Mouse (Mus musculus) CH12.LX (cell line): ENCODE measurements at regions not wholly inside any gene's neighbourhood (a gene's known extent, or its start where the extent isn't known, plus 50 kb on each side); places are given as distances from the start of the nearest gene placed in this dataset.

Experiments used
- DNase-seq: peaks from one replicate; pipeline ENCODE4 v3.0.0-alpha.2; 2013; ENCODE audit errors: extremely low read depth
- H3K27ac ChIP-seq: 2 replicates; pipeline ENCODE4 v1.5.1; 2012; ENCODE audit warnings: low read depth, mild to moderate bottlenecking, control low read depth, moderate library complexity; ENCODE audit not compliant: insufficient read depth
- H3K27me3 ChIP-seq: replicated peaks from 2 replicates; pipeline ENCODE3; 2012; ENCODE audit warnings: inconsistent platforms
- H3K36me3 ChIP-seq, 2 experiments: replicated peaks in 1 of 2; 2 replicates each; pipeline versions ENCODE3 to v1.6.1; 2012; ENCODE audit warnings: inconsistent platforms in 1 of 2, low read length in 1 of 2, mild to moderate bottlenecking in 1 of 2, mixed read lengths in 1 of 2, moderate library complexity in 1 of 2; ENCODE audit not compliant: control insufficient read depth in 1 of 2, insufficient read depth in 1 of 2
- H3K4me1 ChIP-seq, 2 experiments: 2 replicates each; pipeline ENCODE4 v1.6.1; 2012; ENCODE audit warnings: inconsistent platforms in 1 of 2, moderate library complexity in 1 of 2; ENCODE audit not compliant: insufficient read depth in 2 of 2, control insufficient read depth in 1 of 2
- H3K4me2 ChIP-seq: 2 replicates; pipeline ENCODE4 v1.6.1; 2012; ENCODE audit warnings: low read depth, mild to moderate bottlenecking, control low read depth; ENCODE audit not compliant: poor library complexity, insufficient read depth, severe bottlenecking
- H3K4me3 ChIP-seq, 3 experiments: fragments of 150-350 bp in 1 of 3; sonication (generic) in 1 of 3; replicated peaks in 1 of 3; 2 replicates each; pipeline versions ENCODE3 to v1.5.1; 2011 to 2012; ENCODE audit warnings: low read depth in 2 of 3, low read length in 2 of 3, mild to moderate bottlenecking in 2 of 3, moderate library complexity in 2 of 3, control low read depth in 1 of 3, improper control_type of control experiment in 1 of 3, inconsistent platforms in 1 of 3, mixed read lengths in 1 of 3; ENCODE audit not compliant: poor library complexity in 1 of 3
- H3K79me2 ChIP-seq: replicated peaks from 2 replicates; pipeline ENCODE4 v1.6.1; 2012; ENCODE audit warnings: mild to moderate bottlenecking, moderate library complexity; ENCODE audit not compliant: control insufficient read depth, poor library complexity, insufficient read depth, severe bottlenecking; ENCODE audit errors: extremely low read depth
- H3K9ac ChIP-seq: 2 replicates; pipeline ENCODE4 v1.6.1; 2012; ENCODE audit warnings: low read depth, mild to moderate bottlenecking, control low read depth, moderate library complexity; ENCODE audit not compliant: insufficient read depth
- H3K9me3 ChIP-seq: replicated peaks from 2 replicates; pipeline ENCODE3; 2012; ENCODE audit warnings: low read length, inconsistent platforms, mixed read lengths
- BHLHE40 ChIP-seq: IDR thresholded peaks from 2 replicates; pipeline ENCODE4 v1.6.1; 2011; ENCODE audit warnings: mild to moderate bottlenecking, low read depth, low read length, improper control_type of control experiment
- CHD1 ChIP-seq: IDR thresholded peaks from 2 replicates; pipeline ENCODE4 v1.6.1; 2012; ENCODE audit warnings: low read depth, low read length, improper control_type of control experiment, inconsistent platforms
- CHD2 ChIP-seq: IDR thresholded peaks from 2 replicates; pipeline ENCODE4 v1.6.1; 2011; ENCODE audit warnings: low read length, improper control_type of control experiment
- CTCF ChIP-seq, 2 experiments: IDR thresholded peaks in 1 of 2; conservative IDR thresholded peaks in 1 of 2; 2 replicates each; pipeline ENCODE4 v1.5.1; 2011 to 2012; ENCODE audit warnings: low read depth in 2 of 2, low read length in 2 of 2, improper control_type of control experiment in 1 of 2, inconsistent platforms in 1 of 2, mild to moderate bottlenecking in 1 of 2, moderate library complexity in 1 of 2
- ELF1 ChIP-seq: IDR thresholded peaks from 2 replicates; pipeline ENCODE4 v1.6.1; 2014; ENCODE audit warnings: low read depth, mild to moderate bottlenecking, inconsistent platforms, low read length, improper control_type of control experiment
- EP300 ChIP-seq: IDR thresholded peaks from 2 replicates; pipeline ENCODE4 v1.6.1; 2011; ENCODE audit warnings: low read length, improper control_type of control experiment
- ETS1 ChIP-seq: conservative IDR thresholded peaks from 2 replicates; pipeline ENCODE4 v1.6.1; 2012; ENCODE audit warnings: low read depth, mild to moderate bottlenecking, inconsistent platforms, low read length, improper control_type of control experiment, moderate library complexity
- HCFC1 ChIP-seq: IDR thresholded peaks from 2 replicates; pipeline ENCODE4 v1.6.1; 2012; ENCODE audit warnings: low read depth, mild to moderate bottlenecking, inconsistent platforms, low read length, improper control_type of control experiment
- IRF4 ChIP-seq: IDR thresholded peaks from 2 replicates; pipeline ENCODE4 v1.6.1; 2014; ENCODE audit warnings: low read depth, mild to moderate bottlenecking, inconsistent platforms, low read length, improper control_type of control experiment
- JUN ChIP-seq: IDR thresholded peaks from 2 replicates; pipeline ENCODE4 v1.6.1; 2011; ENCODE audit warnings: low read depth, mild to moderate bottlenecking, low read length, improper control_type of control experiment, moderate library complexity; ENCODE audit not compliant: insufficient read depth
- JUND ChIP-seq: conservative IDR thresholded peaks from 2 replicates; pipeline ENCODE4 v1.6.1; 2011; ENCODE audit warnings: low read depth, low read length, improper control_type of control experiment
- MAFK ChIP-seq: IDR thresholded peaks from 2 replicates; pipeline ENCODE4 v1.6.1; 2011; ENCODE audit warnings: low read length, improper control_type of control experiment; ENCODE audit not compliant: insufficient replicate concordance
- MAX ChIP-seq: IDR thresholded peaks from 2 replicates; pipeline ENCODE4 v1.6.1; 2011; ENCODE audit warnings: low read length, improper control_type of control experiment
- MEF2A ChIP-seq: IDR thresholded peaks from 2 replicates; pipeline ENCODE4 v1.6.1; 2014; ENCODE audit warnings: low read depth, mild to moderate bottlenecking, inconsistent platforms, low read length, improper control_type of control experiment, borderline replicate concordance
- MXI1 ChIP-seq: IDR thresholded peaks from 2 replicates; pipeline ENCODE4 v1.6.1; 2011; ENCODE audit warnings: mild to moderate bottlenecking, low read depth, low read length, improper control_type of control experiment
- MYC ChIP-seq: IDR thresholded peaks from 2 replicates; pipeline ENCODE4 v1.6.1; 2011; ENCODE audit warnings: low read depth, mild to moderate bottlenecking, improper control_type of control experiment, low read length
- NRF1 ChIP-seq: IDR thresholded peaks from 2 replicates; pipeline ENCODE4 v1.6.1; 2014; ENCODE audit warnings: low read depth, mild to moderate bottlenecking, inconsistent platforms, low read length, improper control_type of control experiment, moderate library complexity
- RAD21 ChIP-seq: IDR thresholded peaks from 2 replicates; pipeline ENCODE4 v1.6.1; 2011; ENCODE audit warnings: low read depth, mild to moderate bottlenecking, low read length, improper control_type of control experiment, moderate library complexity
- RCOR1 ChIP-seq: conservative IDR thresholded peaks from 2 replicates; pipeline ENCODE4 v1.6.1; 2012; ENCODE audit warnings: low read depth, mild to moderate bottlenecking, inconsistent platforms, low read length, improper control_type of control experiment
- SIN3A ChIP-seq: IDR thresholded peaks from 2 replicates; pipeline ENCODE4 v1.6.1; 2012; ENCODE audit warnings: low read length, improper control_type of control experiment, inconsistent platforms
- SMC3 ChIP-seq: IDR thresholded peaks from 2 replicates; pipeline ENCODE4 v1.6.1; 2011; ENCODE audit warnings: low read depth, low read length, improper control_type of control experiment
- TBP ChIP-seq: conservative IDR thresholded peaks from 2 replicates; pipeline ENCODE4 v1.6.1; 2011; ENCODE audit warnings: low read depth, low read length, improper control_type of control experiment
- TCF12 ChIP-seq: IDR thresholded peaks from 2 replicates; pipeline ENCODE4 v1.6.1; 2014; ENCODE audit warnings: low read depth, mild to moderate bottlenecking, inconsistent platforms, low read length, improper control_type of control experiment
- USF1 ChIP-seq: IDR thresholded peaks from 2 replicates; pipeline ENCODE4 v1.6.1; 2014; ENCODE audit warnings: low read depth, mild to moderate bottlenecking, inconsistent platforms, low read length, improper control_type of control experiment
- USF2 ChIP-seq: conservative IDR thresholded peaks from 2 replicates; pipeline ENCODE4 v1.6.1; 2011; ENCODE audit warnings: low read depth, low read length, improper control_type of control experiment
- ZC3H11A ChIP-seq: IDR thresholded peaks from 2 replicates; pipeline ENCODE4 v1.6.1; 2012; ENCODE audit warnings: low read depth, mild to moderate bottlenecking, inconsistent platforms, low read length, improper control_type of control experiment
- ZKSCAN1 ChIP-seq: IDR thresholded peaks from 2 replicates; pipeline ENCODE4 v1.6.1; 2012; ENCODE audit warnings: low read depth, inconsistent platforms, low read length, improper control_type of control experiment, borderline replicate concordance
- ZMIZ1 ChIP-seq: IDR thresholded peaks from 2 replicates; pipeline ENCODE4 v1.6.1; 2012; ENCODE audit warnings: low read depth, mild to moderate bottlenecking, inconsistent platforms, low read length, improper control_type of control experiment
- dilution Hi-C: fragments of 300-500 bp; cut with MboI; formaldehyde crosslinking; loops from 2 replicates; pipeline ENCODE4 v1.14.3; 2020; ENCODE audit warnings: low sequenced_read_pairs; ENCODE audit not compliant: extremely low pct_unique_long_range_greater_than_20kb, extremely low pct_ligation_motif_present
- in situ Hi-C: fragments of 300-500 bp; cut with MboI; formaldehyde crosslinking; loops from 3 replicates; pipeline ENCODE4 v1.14.3; 2019; ENCODE audit warnings: low sequenced_read_pairs, low pct_ligation_motif_present, low pct_unique_long_range_greater_than_20kb, mixed read lengths

DNA sequence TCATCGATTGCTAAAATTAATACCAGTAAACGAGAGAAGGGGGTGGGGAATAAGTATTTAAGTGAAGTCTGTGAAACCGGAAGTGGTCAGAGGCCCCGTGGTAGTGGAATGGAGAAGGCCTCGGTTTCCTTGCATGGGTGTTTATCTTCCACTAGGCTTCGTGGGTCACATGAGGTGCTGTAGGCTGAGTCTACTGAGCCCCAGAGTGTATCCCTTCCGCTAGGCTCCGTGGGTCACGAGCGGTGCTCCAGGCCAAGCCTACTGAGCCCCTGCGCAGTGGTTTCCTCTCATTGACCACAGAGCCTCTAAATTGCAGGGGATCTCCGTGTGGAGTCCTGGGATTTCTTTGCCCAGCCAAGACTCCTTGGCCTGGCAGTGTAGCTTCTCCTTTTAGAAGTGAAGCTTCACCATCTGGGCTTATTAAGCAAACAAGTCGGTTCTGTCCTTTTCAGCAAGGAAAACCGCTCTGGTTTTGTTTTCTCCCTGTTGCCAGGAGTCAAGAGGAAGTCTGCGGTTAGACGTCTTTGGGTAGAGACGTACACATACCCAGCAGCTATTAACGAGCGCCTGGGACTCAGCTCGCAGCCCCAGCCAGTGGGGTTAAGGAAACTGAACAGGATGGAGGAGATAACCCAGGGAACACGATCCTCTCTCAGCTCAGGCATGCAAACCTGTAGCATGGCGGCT lies 211.9 kb downstream of the Rplp1 start:
- Histone ChIP-seq H3K36me3 (no peaks in the 10 kb centered on the region), H3K79me2 (no peaks in the 10 kb centered on the region)
- TF ChIP-seq MAFK (peak; percentile 69), MAX (peak; percentile 38; the same call in 1 of the 2 replicates), IRF4 (peak; percentile 90), RCOR1 (0 out of 2 replicates have a peak, but pooled peaks have one; percentile 76), CHD1 (0 out of 2 replicates have a peak, but pooled peaks have one; percentile 27), HCFC1 (peak; percentile 38), USF1 (peak; percentile 52), MYC (peak; percentile 55; the same call in 1 of the 2 replicates), USF2 (peak; percentile 44), NRF1 (no peak), JUN (no peak), SIN3A (peak; percentile 75), BHLHE40 (peak; percentile 97), ZMIZ1 (no peak), CTCF (conservative IDR thresholded peaks at IDR 0.05 in 1 of 2, IDR thresholded peaks at IDR 0.05 in 1 of 2; ENCODE audit: low read depth in 2 of 2, low read length in 2 of 2) (no peak), RAD21 (no peak; the same call in none of the 2 replicates), EP300 (peak; percentile 82), ETS1 (peak; percentile 76; the same call in 1 of the 2 replicates), CHD2 (peak; percentile 78), TBP (0 out of 2 replicates have a peak, but pooled peaks have one; percentile 39), JUND (no peak; the same call in 1 of the 2 replicates), ZC3H11A (no peak), ELF1 (peak; percentile 74), MEF2A (peak; percentile 64; the same call in 1 of the 2 replicates), MXI1 (peak; percentile 49; the same call in 1 of the 2 replicates), SMC3 (0 out of 2 replicates have a peak, but pooled peaks have one; percentile 7), TCF12 (peak; percentile 60), ZKSCAN1 (no peak)
- TF ChIP-seq, all 38 proteins: peak for 20
- Histone ChIP-seq H3K4me3 (peak overlapping the region in 1 of 3 experiments; percentile 12), H3K9me3 (peaks cover 5% of the 10 kb centered on the region), H3K9ac (peak overlapping the region; percentile 22; the same call in 1 of the 2 replicates), H3K4me2 (peak overlapping the region; percentile 91), H3K27ac (peak overlapping the region; percentile 47), H3K4me1 (peaks cover 8 to 54% of the 10 kb centered on the region in 2 experiments), H3K27me3 (peaks cover 16% of the 10 kb centered on the region)
- dilution Hi-C loops (no loop called here), in situ Hi-C loops (loop anchor here (10.0 kb wide), 1 partner anchor 122 kb away; no protein-coding TSS in a partner anchor)
- DNase-seq, result peak; percentile 87
